Mouse (Mus musculus): ENCODE results near the gene Zbtb20. TPM values are rescaled to one million over a fixed set of nuclear protein-coding genes. Genes with fewer than 3 reads are reported as not detected.

Gene Zbtb20
- total and polyA plus RNA-seq, 2 experiments from 2014 or later, result 25.2 to 38.0 TPM

DNA sequence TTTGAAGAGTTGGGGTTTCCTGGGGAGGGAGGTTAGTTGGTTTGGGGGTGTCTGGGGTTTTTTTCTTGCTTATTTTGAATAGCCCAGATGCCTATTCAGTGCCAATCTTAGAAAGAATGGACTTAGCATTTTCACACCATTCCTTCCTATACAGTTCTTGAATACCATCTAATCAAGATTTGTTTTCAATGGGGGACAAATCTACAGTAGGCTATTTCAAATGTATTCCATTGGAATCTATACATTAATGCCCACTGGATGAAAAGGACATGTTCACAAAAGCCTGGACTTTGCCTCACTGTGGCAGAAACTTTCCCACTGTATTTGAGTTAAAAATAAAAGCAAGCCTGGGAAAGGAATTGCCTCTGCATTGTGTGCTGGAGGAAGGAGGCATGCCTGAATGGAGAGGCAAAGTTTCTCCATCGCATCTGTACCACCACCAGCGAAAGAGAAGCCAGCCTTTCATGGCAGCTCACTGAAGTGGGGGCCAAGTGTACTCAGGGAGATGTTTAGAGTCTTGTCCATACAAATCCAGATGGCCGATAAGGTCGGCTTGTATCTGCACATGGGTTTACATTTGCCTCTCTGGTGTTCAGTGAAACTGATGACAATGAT lies 728.8 kb downstream of the Zbtb20 start:
- H3K36me3 ChIP-seq (ENCODE audit: insufficient read depth, low read length), result peaks cover 3% of the 10 kb centered on the region; the same call in 1 of the 2 replicates
- no peak for DNase-seq (ENCODE audit: low spot score)
- H3K4me2 ChIP-seq (ENCODE audit: low read depth, low read length, poor library complexity, severe bottlenecking), result no peak overlapping the region
- no peak overlapping the region for H3K9ac ChIP-seq (replicated peaks; ENCODE audit: low read length, poor library complexity, severe bottlenecking)
- 22% methylated on average over 4 of the region's 4 CpGs for WGBS
- H3K4me1 ChIP-seq (ENCODE audit: insufficient read depth, low read length), result 0 out of 2 replicates have a peak, but pooled peaks cover 3% of the 10 kb centered on the region
- no peak for ATAC-seq (ENCODE audit: low FRiP score)
- no peak for TF ChIP-seq CTCF (IDR thresholded peaks at IDR 0.05)
- H3K4me3 ChIP-seq (ENCODE audit: low read depth, low read length), result no peak overlapping the region
- no peaks in the 10 kb centered on the region for H3K27me3 ChIP-seq (ENCODE audit: insufficient read depth, low read length)
- H3K9me3 ChIP-seq (ENCODE audit: low read length), result no peaks in the 10 kb centered on the region
- H3K27ac ChIP-seq (ENCODE audit: low read depth, low read length), result 0 out of 2 replicates have a peak overlapping the region, but pooled peaks have one; percentile 2

DNA sequence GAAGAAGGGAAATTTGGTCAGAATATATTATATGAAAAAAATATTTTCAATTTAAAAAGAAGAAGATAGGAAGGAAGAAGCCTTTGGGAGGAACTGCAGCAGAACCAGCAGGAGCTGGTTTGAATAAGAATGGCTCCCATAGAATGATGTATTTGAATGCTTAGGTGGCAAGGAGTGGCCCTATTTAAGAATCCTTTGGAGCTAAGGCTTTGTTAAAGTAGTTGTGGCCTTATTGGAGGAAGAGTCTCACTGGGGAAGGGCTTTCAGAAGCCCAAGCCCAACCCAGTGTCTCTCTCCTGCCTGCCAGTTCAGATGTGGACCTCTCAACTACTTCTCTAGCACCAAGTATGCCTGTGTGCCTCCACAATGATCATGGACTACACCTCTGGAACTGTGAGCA lies 731.4 kb downstream of the Zbtb20 start:
- H3K4me3 ChIP-seq (ENCODE audit: low read depth, low read length), result no peak overlapping the region
- H3K9ac ChIP-seq (replicated peaks; ENCODE audit: low read length, poor library complexity, severe bottlenecking), result no peak overlapping the region
- ATAC-seq (ENCODE audit: low FRiP score) (no peak), DNase-seq (ENCODE audit: low spot score) (no peak)
- TF ChIP-seq CTCF (IDR thresholded peaks at IDR 0.05), result no peak
- H3K4me2 ChIP-seq (ENCODE audit: low read depth, low read length, poor library complexity, severe bottlenecking), result no peak overlapping the region
- H3K9me3 ChIP-seq (ENCODE audit: low read length), result no peaks in the 10 kb centered on the region
- 0 out of 2 replicates have a peak, but pooled peaks cover 3% of the 10 kb centered on the region for H3K4me1 ChIP-seq (ENCODE audit: insufficient read depth, low read length)
- no peaks in the 10 kb centered on the region for H3K27me3 ChIP-seq (ENCODE audit: insufficient read depth, low read length)
- H3K36me3 ChIP-seq (ENCODE audit: insufficient read depth, low read length), result peaks cover 16% of the 10 kb centered on the region
- no peak overlapping the region for H3K27ac ChIP-seq (ENCODE audit: low read depth, low read length)

GRCm38 (mm10) chr16:43608066-43608465 lies 732.4 kb downstream of the Zbtb20 start:
- H3K9ac ChIP-seq (replicated peaks; ENCODE audit: low read length, poor library complexity, severe bottlenecking), result no peak overlapping the region
- H3K27ac ChIP-seq (ENCODE audit: low read depth, low read length), result no peak overlapping the region
- peaks cover 16% of the 10 kb centered on the region for H3K36me3 ChIP-seq (ENCODE audit: insufficient read depth, low read length)
- H3K27me3 ChIP-seq (ENCODE audit: insufficient read depth, low read length), result no peaks in the 10 kb centered on the region
- no peak for DNase-seq (ENCODE audit: low spot score)
- H3K4me1 ChIP-seq (ENCODE audit: insufficient read depth, low read length), result 0 out of 2 replicates have a peak, but pooled peaks cover 3% of the 10 kb centered on the region
- H3K9me3 ChIP-seq (ENCODE audit: low read length), result no peaks in the 10 kb centered on the region
- no peak overlapping the region for H3K4me3 ChIP-seq (ENCODE audit: low read depth, low read length)
- H3K4me2 ChIP-seq (ENCODE audit: low read depth, low read length, poor library complexity, severe bottlenecking), result no peak overlapping the region
- no peak for TF ChIP-seq CTCF (IDR thresholded peaks at IDR 0.05)
- no peak for ATAC-seq (ENCODE audit: low FRiP score)

DNA sequence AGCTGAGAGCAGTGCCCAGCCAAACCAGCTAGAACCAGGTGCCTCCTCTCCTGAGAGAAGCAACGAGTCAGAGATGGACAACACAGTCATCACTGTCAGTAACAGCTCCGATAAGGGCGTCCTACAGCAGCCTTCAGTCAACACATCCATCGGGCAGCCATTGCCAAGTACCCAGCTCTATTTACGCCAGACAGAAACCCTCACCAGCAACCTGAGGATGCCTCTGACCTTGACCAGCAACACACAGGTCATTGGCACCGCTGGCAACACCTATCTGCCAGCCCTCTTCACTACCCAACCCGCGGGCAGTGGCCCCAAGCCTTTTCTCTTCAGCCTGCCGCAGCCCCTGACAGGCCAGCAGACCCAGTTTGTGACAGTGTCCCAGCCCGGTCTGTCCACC lies 734.7 kb downstream of the Zbtb20 start:
- Histone ChIP-seq H3K4me3 (ENCODE audit: low read depth, low read length) (no peak overlapping the region), H3K27me3 (ENCODE audit: insufficient read depth, low read length) (no peaks in the 10 kb centered on the region), H3K9me3 (ENCODE audit: low read length) (no peaks in the 10 kb centered on the region), H3K9ac (replicated peaks; ENCODE audit: low read length, poor library complexity, severe bottlenecking) (no peak overlapping the region), H3K27ac (ENCODE audit: low read depth, low read length) (no peak overlapping the region), H3K4me2 (ENCODE audit: low read depth, low read length, poor library complexity, severe bottlenecking) (no peak overlapping the region), H3K4me1 (ENCODE audit: insufficient read depth, low read length) (no peaks in the 10 kb centered on the region), H3K36me3 (ENCODE audit: insufficient read depth, low read length) (peaks cover 16% of the 10 kb centered on the region)
- ATAC-seq (ENCODE audit: low FRiP score), result no peak
- DNase-seq (ENCODE audit: low spot score), result no peak
- no peak for TF ChIP-seq CTCF (IDR thresholded peaks at IDR 0.05)
- WGBS, result 98% methylated on average over 10 of the region's 10 CpGs

- H3K4me2 ChIP-seq (ENCODE audit: low read depth, low read length, poor library complexity, severe bottlenecking), result no peak overlapping the region
- H3K36me3 ChIP-seq (ENCODE audit: insufficient read depth, low read length), result peaks cover 3% of the 10 kb centered on the region
- ATAC-seq (ENCODE audit: low FRiP score) (no peak), DNase-seq (ENCODE audit: low spot score) (no peak)
- no peak overlapping the region for H3K9ac ChIP-seq (replicated peaks; ENCODE audit: low read length, poor library complexity, severe bottlenecking)
- no peaks in the 10 kb centered on the region for H3K27me3 ChIP-seq (ENCODE audit: insufficient read depth, low read length)
- TF ChIP-seq CTCF (IDR thresholded peaks at IDR 0.05), result no peak
- H3K27ac ChIP-seq (ENCODE audit: low read depth, low read length), result no peak overlapping the region
- WGBS, result 60% methylated on average over 4 of the region's 4 CpGs
- H3K9me3 ChIP-seq (ENCODE audit: low read length), result no peaks in the 10 kb centered on the region
- no peaks in the 10 kb centered on the region for H3K4me1 ChIP-seq (ENCODE audit: insufficient read depth, low read length)
- H3K4me3 ChIP-seq (ENCODE audit: low read depth, low read length), result no peak overlapping the region
These were observed 740.7 kb downstream of the Zbtb20 start for GRCm38 (mm10) chr16:43616348-43616747.

DNA sequence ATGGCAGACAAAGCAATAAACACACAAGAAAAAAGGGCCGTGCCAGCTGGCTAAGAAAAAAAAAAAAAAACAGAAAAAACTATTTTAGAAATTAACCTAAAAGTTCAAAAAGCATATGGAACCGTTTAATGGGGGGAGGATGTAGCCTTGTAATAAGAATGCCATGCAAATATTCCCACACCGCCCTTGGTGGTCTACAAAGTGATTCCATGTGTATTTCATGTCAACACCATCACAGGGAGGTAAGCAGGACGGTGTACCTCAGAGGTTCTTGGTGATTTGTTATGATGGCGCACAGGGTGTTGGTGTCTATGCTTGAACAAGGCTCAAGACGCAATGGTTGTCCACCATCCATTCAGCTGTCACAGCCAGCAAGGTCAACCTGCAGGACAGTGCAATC lies 741.7 kb downstream of the Zbtb20 start:
- 98% methylated on average over 6 of the region's 6 CpGs for WGBS
- H3K4me2 ChIP-seq (ENCODE audit: low read depth, low read length, poor library complexity, severe bottlenecking), result no peak overlapping the region
- H3K9me3 ChIP-seq (ENCODE audit: low read length), result no peaks in the 10 kb centered on the region
- H3K36me3 ChIP-seq (ENCODE audit: insufficient read depth, low read length), result peaks cover 3% of the 10 kb centered on the region
- no peaks in the 10 kb centered on the region for H3K4me1 ChIP-seq (ENCODE audit: insufficient read depth, low read length)
- DNase-seq (ENCODE audit: low spot score), result no peak
- H3K27ac ChIP-seq (ENCODE audit: low read depth, low read length), result no peak overlapping the region
- no peak overlapping the region for H3K4me3 ChIP-seq (ENCODE audit: low read depth, low read length)
- H3K9ac ChIP-seq (replicated peaks; ENCODE audit: low read length, poor library complexity, severe bottlenecking), result no peak overlapping the region
- no peaks in the 10 kb centered on the region for H3K27me3 ChIP-seq (ENCODE audit: insufficient read depth, low read length)
- ATAC-seq (ENCODE audit: low FRiP score), result no peak
- TF ChIP-seq CTCF (IDR thresholded peaks at IDR 0.05), result no peak
